Mouse (Mus musculus) ES-Bruce4 (cell line): ENCODE data around the gene Mad1l1. TPM values are rescaled to one million over a fixed set of nuclear protein-coding genes. Genes with fewer than 3 reads are reported as not detected.
A peak's percentile ranks its signal among the peaks of the same experiment; 100 is the strongest.

Experiments used
- H3K27ac ChIP-seq: 2 replicates; pipeline ENCODE4 v1.5.1; 2012; ENCODE audit warnings: low read length, inconsistent platforms; ENCODE audit not compliant: insufficient read depth
- H3K27me3 ChIP-seq: 2 replicates; pipeline ENCODE4 v1.6.1; 2012; ENCODE audit warnings: mild to moderate bottlenecking, low read length, inconsistent platforms; ENCODE audit not compliant: control insufficient read depth, poor library complexity, insufficient read depth, severe bottlenecking
- H3K36me3 ChIP-seq: 2 replicates; pipeline ENCODE4 v1.6.1; 2012; ENCODE audit warnings: inconsistent platforms, mild to moderate bottlenecking, low read length, moderate library complexity; ENCODE audit not compliant: control insufficient read depth, poor library complexity, insufficient read depth, severe bottlenecking
- H3K4me1 ChIP-seq: one replicate; pipeline ENCODE4 v1.8.1; 2011; ENCODE audit warnings: low read length; ENCODE audit not compliant: control insufficient read depth, insufficient read depth
- H3K4me3 ChIP-seq: 2 replicates; pipeline ENCODE4 v1.5.1; 2011; ENCODE audit warnings: low read depth, mild to moderate bottlenecking, low read length
- H3K9ac ChIP-seq: 2 replicates; pipeline ENCODE4 v1.6.1; 2012; ENCODE audit warnings: low read depth, mild to moderate bottlenecking, inconsistent platforms; ENCODE audit not compliant: poor library complexity, severe bottlenecking
- H3K9me3 ChIP-seq: replicated peaks from 2 replicates; pipeline ENCODE4 v1.6.1; 2012; ENCODE audit warnings: mild to moderate bottlenecking, low read length, inconsistent platforms; ENCODE audit not compliant: control insufficient read depth, poor library complexity, insufficient read depth, severe bottlenecking
- CTCF ChIP-seq: IDR thresholded peaks from one replicate; pipeline ENCODE4 v1.8.1; 2011; ENCODE audit warnings: low read depth, low read length
- EP300 ChIP-seq: IDR thresholded peaks from 2 replicates; pipeline ENCODE4 v1.6.1; 2011; ENCODE audit warnings: low read depth, low read length; ENCODE audit not compliant: insufficient read depth
- POLR2A ChIP-seq: IDR thresholded peaks from one replicate; pipeline ENCODE4 v1.8.1; 2011; ENCODE audit warnings: low read length; ENCODE audit not compliant: insufficient read depth
- polyA plus RNA-seq: library from polyadenylated mRNA; stranded (reverse); fragments of >200 nt; gene quantifications from 2 replicates; pipeline ENCODE4 v1.2.4, GENCODE M21; 2011; ENCODE audit warnings: low read depth; ENCODE audit not compliant: missing spikeins, insufficient read depth, insufficient read length

Gene Mad1l1
- polyA plus RNA-seq, 1 experiment: 25.4 TPM

DNA sequence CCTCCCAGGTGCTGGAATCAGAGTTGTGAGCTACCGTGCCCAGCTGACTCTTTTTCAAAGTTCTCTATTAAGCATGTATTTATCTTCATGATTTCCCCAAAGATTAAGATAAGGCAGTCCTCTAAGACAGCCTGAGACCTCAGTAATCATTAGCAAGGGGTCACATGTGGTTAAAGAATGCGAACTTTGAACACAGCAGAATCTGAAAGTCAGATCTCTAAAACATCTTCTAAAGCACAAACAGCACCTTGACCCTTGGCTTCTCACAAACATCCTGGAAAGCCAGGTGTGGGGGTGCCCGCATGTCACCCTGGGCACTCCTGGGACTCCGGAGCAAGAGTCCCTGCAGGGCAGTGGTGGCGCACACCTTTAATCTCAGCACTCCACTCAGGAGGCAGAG lies 43.1 kb upstream of the Mad1l1 start:
- H3K36me3 ChIP-seq: no peaks in the 10 kb centered on the region
- no peaks in the 10 kb centered on the region; the same call in 1 of the 2 replicates for H3K9me3 ChIP-seq
- H3K4me3 ChIP-seq: no peak overlapping the region
- no peak overlapping the region for H3K27ac ChIP-seq
- H3K9ac ChIP-seq: no peak overlapping the region
- H3K4me1 ChIP-seq: peaks cover 5% of the 10 kb centered on the region
- TF ChIP-seq EP300: no peak
- H3K27me3 ChIP-seq: no peaks in the 10 kb centered on the region

DNA sequence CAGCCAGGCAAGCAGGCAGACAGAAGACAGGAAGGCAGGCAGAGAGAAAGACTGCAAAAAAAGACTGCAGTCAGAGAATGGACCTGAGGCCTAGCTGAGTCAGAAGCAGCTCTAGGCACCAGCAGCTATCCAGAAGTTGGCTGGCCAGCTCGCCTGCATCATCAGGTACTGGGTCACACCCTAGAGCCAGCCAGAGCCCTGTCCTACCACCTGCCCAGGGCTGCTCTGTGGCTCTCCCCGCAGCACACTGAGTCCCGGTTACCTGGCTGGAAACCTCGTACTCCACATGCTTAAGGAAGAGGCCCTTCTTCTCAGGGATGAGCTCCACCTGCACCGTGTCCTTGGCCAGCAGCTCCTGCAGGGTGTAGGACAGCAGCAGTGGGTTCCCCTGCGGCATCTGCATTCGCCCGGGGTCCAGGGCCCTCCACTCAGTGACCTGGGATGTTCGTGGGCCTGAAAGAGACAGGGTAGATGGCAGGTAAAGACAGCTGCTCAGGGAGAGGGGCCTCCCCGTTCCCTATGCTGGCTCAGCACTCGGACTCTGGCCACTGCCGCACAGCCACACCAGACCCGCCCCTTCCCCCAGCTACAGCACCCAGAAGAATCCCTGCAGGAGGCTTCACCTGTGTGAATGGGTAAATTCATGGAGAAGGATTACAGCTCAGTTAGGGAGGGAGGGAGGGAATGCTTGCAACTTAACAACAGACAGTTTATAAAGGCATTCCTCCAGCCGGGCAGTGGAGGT lies 38.8 kb upstream of the Mad1l1 start:
- Histone ChIP-seq H3K4me3 (no peak overlapping the region), H3K9me3 (no peaks in the 10 kb centered on the region), H3K4me1 (peaks cover 1% of the 10 kb centered on the region), H3K27me3 (no peaks in the 10 kb centered on the region), H3K9ac (no peak overlapping the region), H3K36me3 (no peaks in the 10 kb centered on the region), H3K27ac (no peak overlapping the region)
- TF ChIP-seq CTCF (no peak), EP300 (no peak), POLR2A (no peak)

GRCm38 (mm10) chr5:140357466-140357865 lies 36.1 kb upstream of the Mad1l1 start:
- peaks cover 2% of the 10 kb centered on the region; the same call in 1 of the 2 replicates for H3K36me3 ChIP-seq
- TF ChIP-seq EP300: no peak
- TF ChIP-seq POLR2A: no peak
- TF ChIP-seq CTCF: no peak
- H3K4me3 ChIP-seq: no peak overlapping the region
- H3K4me1 ChIP-seq: peaks cover 1% of the 10 kb centered on the region
- H3K27me3 ChIP-seq: no peaks in the 10 kb centered on the region
- H3K9me3 ChIP-seq: no peaks in the 10 kb centered on the region
- H3K9ac ChIP-seq: no peak overlapping the region
- no peak overlapping the region for H3K27ac ChIP-seq

GRCm38 (mm10) chr5:140355934-140356333 lies 34.6 kb upstream of the Mad1l1 start:
- TF ChIP-seq CTCF (peak; percentile 2), EP300 (no peak)
- no peak overlapping the region for H3K4me3 ChIP-seq
- H3K36me3 ChIP-seq: peaks cover 10% of the 10 kb centered on the region
- no peak overlapping the region for H3K9ac ChIP-seq
- peaks cover 1% of the 10 kb centered on the region for H3K4me1 ChIP-seq
- no peaks in the 10 kb centered on the region for H3K9me3 ChIP-seq
- H3K27ac ChIP-seq: no peak overlapping the region
- H3K27me3 ChIP-seq: no peaks in the 10 kb centered on the region

DNA sequence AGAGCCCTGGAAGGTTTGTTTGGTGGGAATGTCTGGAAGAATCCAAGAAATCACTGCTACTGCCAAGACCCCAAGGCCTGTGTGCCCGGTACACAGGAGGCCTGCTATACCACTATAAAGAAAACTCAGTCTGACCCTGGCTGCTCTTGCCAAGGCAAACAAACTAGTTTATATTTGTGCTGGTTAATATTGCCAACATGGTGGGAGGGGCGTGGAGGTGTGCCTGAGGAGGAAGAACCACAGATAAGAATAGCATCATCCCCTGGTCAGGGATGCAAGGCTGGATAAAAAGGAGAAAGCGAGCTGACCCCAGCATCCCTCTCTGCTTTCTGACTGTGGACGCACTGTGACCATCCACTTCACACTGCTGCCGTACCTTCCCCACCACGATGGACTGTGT lies 31.0 kb upstream of the Mad1l1 start:
- Histone ChIP-seq H3K9me3 (no peaks in the 10 kb centered on the region), H3K27ac (no peak overlapping the region), H3K36me3 (peaks cover 13% of the 10 kb centered on the region), H3K9ac (no peak overlapping the region), H3K4me3 (no peak overlapping the region), H3K4me1 (no peaks in the 10 kb centered on the region), H3K27me3 (no peaks in the 10 kb centered on the region)
- no peak for TF ChIP-seq EP300
- no peak for TF ChIP-seq POLR2A
- TF ChIP-seq CTCF: no peak

- Histone ChIP-seq H3K27ac (no peak overlapping the region), H3K4me1 (no peaks in the 10 kb centered on the region), H3K9me3 (no peaks in the 10 kb centered on the region), H3K27me3 (no peaks in the 10 kb centered on the region), H3K4me3 (no peak overlapping the region), H3K36me3 (peaks cover 13% of the 10 kb centered on the region), H3K9ac (no peak overlapping the region)
- no peak for TF ChIP-seq EP300
- no peak for TF ChIP-seq CTCF
- TF ChIP-seq POLR2A: no peak
These were observed 29.6 kb upstream of the Mad1l1 start for GRCm38 (mm10) chr5:140350731-140351497.
